Mouse (Mus musculus): Measurements from ENCODE around the gene Tnpo3.

DNA sequence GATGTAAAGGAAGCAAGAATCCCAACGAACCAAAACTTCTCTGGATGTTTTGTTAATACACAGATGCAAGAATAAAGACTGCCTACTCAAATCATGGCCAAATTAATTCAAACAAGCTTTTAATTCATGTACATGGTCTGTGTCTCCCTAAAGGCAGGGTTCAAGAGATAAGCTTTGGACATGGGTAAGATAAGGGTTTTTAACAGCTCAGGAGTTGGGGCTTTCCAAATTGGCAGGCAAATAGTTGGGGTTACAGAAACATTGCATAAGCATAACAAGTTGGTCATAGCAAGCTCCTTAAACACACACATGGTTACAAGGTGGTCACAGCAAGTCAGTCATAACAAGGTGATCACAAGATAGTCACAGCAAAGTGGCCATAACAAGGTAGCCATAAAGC is 20.5 kb upstream of the Tnpo3 start:
- TF ChIP-seq POLR2A (IDR thresholded peaks at IDR 0.05; ENCODE audit: extremely low read depth, insufficient read depth, low read length) = no peak
- no peak for TF ChIP-seq CTCF (IDR thresholded peaks at IDR 0.05; ENCODE audit: low read depth, low read length)

All from liver, adult 2 months (tissue).